Mouse (Mus musculus) frontal cortex, adult 2 months (tissue): ENCODE measurements at regions not wholly inside any gene's neighbourhood (a gene's known extent, or its start where the extent isn't known, plus 50 kb on each side); places are given as distances from the start of the nearest gene placed in this dataset.

Source experiments
- DNase-seq, 2 experiments: peaks; one replicate each; pipeline ENCODE4 v3.0.0; 2022; ENCODE audit warnings: low spot score in 1 of 2; ENCODE audit errors: extremely low spot score in 1 of 2

DNA sequence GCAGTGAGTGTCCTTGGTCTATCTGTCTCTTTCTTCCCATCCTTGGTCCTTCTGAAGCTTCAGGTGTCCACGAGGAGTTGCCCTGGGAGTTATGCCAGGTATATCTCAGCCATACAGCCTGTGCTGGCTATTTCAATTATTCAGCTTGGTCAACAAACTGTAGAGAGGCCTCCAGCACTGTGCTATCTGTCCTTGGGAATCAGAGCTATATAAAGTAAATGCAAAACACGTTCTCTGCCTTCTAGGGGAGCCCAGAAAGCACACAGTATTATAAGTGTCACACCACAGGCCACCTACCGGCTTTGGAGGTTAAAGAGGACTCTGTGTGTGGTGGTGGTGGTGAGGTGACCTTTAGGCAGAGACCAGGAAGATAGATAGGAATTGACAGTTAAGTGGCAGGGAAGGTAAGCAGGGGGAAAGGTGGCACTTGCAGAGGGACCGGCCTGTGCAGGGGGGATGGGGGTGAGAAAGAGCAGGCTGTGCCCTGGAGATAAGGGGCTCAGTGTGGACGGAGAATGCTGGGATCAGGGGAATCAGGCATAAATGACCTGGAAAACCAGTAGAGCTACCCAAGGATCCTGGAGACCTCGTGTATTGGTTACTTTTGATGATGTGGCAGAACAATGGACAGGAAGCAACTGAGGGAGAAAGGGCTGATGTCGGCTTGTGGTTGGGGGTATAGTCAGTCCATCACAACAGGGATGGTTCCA lies 425.9 kb downstream of the Fut8 start:
- DNase-seq = no peak

DNA sequence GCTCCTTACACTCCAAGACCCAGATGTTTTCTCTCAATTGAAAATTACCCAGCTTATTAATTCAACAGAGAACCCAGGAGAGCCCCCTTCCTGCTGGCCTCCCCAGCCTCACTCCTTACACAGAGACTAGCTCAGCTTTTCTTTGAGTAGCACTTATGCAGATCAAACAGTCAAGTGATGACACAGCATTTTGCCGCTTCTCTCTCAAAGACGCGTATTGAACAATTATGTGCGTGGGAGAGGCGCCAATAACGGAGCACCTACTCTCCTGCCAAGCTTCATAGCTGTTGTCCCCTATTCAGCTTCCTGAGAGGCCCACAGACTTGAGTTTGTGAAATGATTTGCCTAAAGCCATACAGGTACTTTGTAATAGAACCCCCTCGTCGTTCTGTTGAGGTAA lies 428.5 kb downstream of the Fut8 start:
- DNase-seq = peak in 1 of 2 experiments; percentile 42

DNA sequence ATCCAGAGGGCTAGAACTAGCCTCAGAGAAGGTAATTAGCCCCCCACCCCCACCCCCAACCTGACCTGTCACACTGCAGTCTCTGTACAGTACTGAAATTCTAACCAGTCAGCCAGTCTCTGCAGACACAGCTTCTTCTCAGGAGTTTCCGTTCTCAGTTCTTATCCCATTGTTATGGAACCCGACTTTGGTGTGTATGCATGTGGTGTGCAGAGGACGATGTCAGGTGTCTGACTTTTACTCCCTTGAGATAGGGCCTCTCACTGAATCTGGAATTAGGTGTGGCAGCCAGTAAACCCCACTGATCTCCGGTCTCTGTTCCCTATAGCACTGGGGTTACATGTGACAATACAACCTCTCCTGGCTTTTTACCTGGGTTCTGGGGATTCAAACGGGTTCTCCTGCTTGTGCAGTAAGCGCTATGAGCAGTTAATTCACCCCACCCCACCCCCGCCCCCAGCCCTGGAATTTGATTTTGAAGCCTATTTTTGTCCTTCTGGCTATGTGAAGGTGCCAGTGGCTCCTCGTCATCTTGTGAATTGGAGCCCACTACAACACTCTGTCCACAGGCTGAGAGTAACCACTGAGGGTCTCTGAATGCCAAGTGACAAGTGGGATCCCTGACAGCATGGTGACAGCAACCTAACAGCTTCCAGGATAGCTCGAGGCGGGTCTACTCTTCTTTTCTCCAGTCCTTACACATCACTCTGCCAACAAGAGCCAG lies 429.4 kb downstream of the Fut8 start:
- no peak for DNase-seq

DNA sequence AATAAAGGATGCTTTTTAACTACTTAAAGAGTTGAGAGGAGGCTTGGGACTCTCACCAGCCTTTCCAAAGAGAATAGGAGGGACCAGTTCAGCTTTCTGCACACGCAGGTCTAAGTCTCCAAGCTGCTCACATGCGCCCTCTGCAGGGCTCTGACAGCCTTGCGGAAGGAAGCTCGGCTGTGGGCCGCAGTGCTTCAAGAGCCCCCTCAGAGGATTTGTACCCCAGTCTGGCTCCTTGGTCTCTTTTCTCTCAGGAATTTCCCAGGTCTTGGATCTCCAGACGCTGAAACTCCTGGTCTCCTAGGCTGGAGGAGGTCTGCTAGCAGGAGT lies 429.9 kb downstream of the Fut8 start:
- DNase-seq = peak in 1 of 2 experiments; percentile 82

DNA sequence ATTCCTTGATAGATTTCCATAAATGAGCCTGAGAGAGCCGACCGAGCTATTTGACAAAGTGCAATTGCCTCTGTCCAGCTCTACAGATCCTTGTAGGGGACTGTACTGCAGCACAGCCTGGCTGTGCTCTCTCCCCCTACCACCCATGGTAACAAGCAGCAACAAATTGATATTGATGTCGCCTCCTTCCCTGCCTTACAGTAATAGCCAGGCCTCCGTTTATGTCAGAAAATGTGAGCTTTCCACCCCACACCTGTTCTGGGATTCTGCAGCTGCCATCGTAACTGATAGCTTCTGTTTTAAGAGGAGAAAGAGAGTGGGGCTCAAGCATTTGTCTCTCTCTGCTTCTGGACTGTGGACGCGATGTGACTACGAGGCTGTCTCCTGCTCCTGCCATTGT lies 432.6 kb downstream of the Fut8 start:
- no peak for DNase-seq

DNA sequence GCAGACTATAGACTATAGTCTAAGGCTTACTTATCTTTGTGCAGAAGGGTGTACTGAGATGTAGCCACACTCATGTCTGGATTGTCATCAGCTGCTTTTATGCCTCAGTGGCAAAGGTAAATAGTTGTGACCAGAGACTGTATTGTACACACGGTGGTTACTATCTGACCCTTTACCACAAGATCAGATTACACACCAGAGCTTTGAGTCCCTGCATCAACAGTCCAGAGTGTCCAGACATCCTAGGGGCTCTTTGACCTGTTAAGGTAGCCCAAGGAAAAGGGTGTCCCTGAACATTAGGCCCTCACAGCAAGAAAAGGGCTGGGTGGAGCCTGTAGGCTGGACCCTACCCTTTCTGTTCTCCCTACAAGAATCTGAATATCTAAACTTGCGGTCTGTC lies 436.4 kb downstream of the Fut8 start:
- no peak for DNase-seq

DNA sequence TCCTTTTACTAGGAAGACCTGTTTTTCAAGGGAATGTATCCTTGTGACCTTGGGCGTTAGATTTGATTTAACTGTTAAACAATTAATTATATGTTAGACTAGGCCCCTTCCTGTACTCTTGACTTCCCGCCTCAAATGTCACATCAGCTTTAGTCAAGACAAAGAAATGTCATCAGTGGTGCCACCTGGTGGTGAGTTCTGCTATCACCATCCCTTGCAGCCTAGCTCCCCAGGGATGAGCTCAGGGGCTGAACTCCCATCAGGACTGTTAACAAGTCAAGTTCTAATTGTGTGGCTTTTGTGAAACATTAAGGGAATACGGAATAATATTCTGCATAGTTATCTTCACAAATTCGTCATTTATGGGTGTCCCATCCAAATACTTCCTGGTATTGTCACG lies 436.8 kb downstream of the Fut8 start:
- DNase-seq = peak in 1 of 2 experiments; percentile 57

DNA sequence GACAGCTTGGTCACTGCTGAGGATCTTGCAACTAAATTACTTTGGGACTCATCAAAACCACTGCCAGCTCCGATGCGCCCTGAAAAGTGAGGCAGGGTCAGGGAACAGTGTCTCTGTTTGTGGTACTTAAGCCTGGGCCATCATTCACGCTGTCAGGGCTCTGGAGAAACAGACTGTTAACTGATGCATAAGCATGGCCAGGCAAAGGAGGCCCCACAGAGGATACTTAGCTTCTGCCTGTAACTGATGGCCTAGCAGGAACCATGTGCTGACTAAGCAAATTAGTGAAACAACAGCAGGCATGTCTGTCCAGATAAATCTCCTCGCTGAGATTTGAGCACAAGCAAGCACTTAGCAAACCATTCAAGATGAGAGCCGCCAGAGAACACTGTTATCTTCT lies 440.1 kb downstream of the Fut8 start:
- no peak for DNase-seq

DNA sequence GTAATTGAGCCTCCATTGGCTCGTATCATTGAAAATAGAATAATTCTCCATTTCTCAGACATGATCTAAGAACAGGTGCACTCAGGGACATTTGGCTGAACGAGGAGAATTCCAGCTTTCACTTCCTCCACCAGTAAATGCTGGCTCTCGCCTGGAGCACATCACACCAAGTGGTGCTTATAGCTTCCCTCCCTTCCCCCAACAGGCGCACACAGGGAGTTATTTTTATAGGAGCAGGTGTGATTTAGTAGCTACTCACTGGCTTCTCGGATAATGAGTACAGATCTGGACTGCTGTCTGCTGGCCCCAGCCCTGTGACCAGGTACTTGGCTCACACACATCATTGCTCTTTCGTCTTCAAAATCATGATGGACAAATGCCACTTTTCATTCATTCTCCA lies 456.2 kb downstream of the Fut8 start:
- DNase-seq = no peak

DNA sequence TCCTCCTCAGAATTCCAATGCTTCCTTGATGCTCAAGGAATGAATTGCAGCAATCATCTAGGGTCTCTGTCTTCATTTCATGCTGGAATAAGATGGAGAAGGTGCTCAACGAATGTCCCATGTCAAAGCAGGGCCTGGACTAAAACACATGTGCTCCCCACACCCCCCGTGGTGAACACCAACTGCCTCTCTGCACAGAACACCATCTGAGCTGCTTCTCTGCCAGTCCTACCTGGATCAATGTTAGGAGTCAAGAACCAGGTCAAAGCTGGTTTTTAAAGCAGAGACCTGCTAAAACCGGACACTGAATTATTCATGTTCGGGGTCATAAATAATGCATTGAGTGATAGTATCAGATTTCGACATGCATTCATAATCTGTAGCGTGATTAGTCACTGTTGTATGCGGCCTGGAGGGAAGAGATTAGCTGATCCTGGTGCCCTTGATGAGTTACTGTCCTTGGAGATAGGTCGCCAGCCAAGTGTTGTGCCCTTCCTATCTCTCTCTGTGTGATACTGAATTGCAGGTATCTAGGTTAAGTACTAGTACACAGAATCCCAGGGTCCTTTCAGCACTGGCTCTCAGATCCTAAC lies 458.2 kb downstream of the Fut8 start:
- DNase-seq = no peak

DNA sequence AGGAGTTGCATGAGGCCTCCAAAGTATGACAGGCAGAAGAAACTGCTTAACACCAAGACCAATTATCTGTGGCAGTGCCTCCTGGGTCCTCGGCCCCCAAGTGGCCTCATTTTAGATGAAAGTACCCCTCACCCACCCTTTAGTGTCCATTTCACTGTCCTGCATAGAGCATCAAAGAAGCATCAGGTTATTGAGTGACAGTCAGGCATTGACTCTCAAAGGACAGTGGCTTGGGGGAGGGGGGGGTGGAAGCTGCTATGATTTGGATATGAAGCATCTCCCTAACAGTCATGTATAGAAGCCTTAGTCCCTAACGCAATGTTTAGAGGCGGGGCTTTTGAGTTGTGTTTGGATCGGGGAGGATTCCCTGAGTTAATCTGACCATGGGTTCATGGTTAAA lies 458.7 kb downstream of the Fut8 start:
- no peak for DNase-seq

DNA sequence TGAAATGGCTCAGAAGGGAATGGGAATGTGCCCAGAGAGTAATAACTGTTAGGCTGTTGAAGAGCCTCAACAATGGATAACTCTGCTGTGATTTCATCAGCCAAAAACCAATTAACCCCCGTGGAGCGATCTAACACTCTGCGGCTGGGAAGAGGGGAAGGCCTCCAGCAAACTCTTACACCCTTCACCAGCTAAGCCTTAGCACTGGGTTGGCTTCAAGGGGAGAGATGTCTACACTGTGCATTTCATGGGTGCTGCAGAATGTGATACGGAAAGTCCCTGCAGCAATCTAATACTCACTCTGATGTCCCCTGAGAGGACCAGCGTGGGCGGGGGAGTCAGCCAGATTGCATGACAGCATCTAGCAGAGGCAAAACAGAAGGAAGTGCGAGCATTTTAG lies 460.2 kb downstream of the Fut8 start:
- no peak for DNase-seq

DNA sequence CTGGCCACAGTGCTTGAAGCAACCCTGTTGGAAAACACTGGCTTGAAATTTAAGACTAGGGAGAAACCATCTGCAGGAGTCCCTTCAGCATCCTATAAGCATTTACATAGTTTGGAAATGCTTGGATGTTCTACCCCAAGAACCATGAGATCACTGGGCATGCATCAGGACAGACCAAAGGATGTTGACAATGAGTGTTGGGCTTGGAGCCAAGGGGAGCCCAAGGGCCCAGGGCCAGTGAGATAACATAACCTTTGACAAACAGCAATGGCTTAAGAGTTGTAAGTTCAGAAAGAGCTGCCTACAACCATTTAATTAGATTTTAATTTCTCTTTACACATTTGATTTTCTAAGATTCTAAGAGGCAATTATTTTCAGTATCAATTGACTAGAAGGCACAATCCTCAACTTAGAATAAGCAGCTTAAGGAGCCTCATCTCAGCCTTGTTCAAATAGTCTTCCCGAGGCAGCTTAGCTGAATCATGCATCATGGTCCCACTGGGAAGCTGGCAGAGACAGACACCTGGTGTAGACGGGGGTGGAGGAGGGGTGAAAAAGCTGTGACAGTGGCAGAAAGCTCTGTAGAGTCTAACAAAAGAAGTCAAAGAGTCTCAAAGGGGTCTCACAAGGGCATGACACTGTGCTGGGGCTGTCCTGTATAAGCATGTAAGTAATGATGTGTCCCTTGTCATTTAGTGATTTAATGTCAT lies 462.1 kb downstream of the Fut8 start:
- peak in 1 of 2 experiments; percentile 30 for DNase-seq

DNA sequence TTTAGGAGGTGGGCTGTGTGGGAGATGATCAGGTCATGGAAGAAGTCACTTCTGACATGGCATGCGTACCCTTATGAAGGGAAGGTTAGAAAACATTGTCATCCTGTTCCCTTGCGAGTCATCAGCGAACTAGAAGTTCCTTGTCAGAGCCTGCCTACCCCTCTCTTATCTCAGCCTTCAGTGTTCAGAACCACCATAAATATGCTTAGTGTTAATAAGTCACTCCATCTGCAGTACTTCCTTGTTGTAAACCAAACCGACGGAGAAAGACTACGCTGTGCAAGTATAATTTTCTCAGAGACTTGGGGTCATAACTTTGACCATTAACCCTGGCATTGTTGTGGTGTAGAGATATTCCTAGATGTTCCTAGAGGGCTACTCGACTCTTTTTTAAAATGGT lies 477.6 kb downstream of the Fut8 start:
- no peak for DNase-seq

DNA sequence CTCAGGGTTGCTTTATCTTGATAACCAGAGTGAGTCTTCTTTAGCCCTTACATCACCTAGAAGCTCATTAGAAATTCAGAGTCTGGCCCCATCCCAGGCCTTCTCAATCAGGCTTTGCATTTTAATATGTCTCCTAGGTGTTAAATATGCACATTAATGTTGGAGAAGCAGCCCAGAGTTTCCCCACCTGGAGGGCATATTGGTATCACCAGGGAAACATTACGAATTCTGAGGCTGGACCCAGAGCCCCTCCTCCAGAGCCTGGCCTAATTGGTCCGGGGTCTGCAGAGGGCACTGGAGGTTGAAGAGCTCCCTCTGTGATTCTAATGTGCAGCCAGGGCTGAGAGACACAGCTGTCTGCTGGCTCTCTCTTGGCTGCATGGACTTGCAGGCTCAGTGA lies 478.1 kb downstream of the Fut8 start:
- DNase-seq = no peak

DNA sequence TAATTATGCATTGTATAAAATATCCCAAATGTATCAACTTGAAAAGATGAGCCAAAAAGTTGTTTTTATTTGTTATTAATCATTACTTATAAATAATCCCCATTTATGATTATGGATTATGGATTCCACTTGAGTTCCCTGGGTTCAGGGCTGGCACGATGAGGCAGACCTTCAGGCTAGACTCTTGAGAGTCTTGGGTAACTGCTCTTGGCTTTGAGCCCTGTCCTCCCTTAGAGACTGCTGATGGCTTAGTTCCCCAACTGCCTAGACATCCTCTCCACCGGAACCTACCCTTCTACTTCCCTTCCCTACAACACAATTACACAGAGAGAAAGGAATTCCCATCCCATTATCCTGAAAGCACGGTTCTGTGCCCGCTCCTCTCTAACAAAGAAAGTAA lies 466.3 kb upstream of the Gm6657 start:
- DNase-seq = no peak

DNA sequence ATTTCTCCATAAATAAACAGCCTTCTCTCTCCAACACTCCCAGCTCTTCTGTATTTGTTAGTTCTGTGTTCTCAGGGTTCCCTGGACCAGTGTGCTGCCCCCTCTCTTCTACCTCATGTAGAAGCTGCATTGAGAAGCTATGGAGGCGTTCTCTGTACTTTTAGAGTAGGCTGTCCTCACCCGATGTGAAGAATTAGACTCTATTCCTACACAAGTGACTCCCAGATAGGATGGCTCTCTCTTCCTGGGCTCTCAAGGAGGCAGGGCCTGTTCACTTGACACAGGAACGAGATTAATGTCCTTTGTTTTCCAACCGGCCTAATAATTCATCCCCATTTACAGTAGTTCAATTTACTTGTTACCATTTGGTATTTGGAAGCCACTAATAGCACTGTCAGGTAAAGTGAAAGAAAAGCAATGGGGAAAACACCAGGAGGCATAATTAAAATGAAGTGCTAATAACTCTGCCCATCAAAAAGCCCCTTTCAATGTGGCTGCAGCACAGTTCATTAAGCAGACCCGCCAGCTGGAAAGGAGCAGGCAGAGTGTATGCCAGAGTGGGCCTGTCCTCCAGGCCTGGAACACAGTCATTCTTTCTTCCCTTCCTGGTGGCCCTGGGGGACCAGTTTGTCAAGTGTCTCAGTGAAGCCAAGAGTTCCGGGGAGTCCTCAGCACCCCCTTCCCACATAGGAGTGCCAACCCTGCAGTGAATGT lies 454.8 kb upstream of the Gm6657 start:
- peak in 1 of 2 experiments; percentile 30 for DNase-seq

DNA sequence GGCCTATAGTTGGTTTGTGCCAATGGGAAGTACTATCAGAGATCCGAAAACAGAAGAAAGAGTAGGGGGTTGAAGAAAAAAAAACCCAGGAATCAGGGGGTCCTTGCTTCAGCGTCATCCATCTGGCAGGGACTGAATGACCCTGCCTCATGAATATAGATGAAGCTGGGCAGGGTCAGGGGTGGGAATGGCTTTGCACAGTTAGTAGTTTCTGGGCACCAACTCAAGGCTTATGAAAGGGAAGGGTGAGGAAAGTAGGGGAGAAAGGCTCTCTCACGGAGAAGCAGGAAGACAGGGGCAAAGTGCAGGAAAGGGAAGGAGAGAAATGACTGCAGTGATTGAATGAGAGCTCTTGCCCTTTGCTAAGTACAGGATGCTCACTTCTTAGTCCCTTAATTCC lies 451.3 kb upstream of the Gm6657 start:
- DNase-seq = peak in 1 of 2 experiments; percentile 30

DNA sequence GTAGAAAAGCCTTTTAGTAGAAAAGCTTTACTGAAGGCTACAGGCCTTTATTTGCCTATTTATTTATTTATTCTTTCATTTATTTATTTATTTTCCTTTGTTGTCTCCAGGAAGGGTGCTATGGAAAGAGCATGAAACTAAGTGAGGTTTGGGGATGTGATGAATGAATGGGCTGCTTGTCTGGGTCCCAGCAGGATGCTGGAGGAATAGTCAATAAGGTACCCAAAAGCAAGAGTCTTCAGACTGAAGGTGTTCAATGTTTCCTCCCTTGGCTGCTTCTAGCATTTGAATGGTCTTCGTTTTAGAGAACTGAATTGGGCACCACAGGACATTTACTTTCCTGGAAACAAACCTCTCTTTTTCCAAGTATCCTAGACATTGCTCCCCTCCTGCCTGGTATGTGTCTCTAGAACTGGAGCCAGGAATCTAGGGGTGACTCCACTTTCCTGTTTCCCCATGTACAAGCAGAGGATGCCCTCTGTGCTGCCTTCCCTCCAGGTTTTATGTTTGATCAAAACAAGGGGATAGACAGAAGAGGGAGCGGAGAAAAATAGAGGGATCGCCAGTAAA lies 444.5 kb upstream of the Gm6657 start:
- no peak for DNase-seq

DNA sequence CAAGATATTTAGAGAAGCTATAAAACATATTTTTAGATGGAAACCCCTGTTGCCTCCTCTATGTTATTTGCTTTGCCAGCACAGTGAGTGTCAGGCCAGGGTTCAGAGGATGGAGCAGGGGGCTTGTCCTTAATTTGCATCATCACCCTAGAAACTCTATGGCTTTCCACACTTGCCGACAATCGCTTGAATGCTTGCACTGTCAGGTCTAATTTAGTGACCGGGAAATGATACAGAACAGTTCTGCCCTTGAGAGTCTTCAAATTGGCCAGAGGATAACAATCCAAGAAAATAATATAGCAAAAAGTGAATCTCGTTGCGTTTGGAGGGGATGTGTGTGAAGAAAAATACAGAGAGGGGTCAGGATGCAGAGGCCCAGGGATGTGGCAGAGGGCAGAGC lies 441.9 kb upstream of the Gm6657 start:
- DNase-seq = no peak

DNA sequence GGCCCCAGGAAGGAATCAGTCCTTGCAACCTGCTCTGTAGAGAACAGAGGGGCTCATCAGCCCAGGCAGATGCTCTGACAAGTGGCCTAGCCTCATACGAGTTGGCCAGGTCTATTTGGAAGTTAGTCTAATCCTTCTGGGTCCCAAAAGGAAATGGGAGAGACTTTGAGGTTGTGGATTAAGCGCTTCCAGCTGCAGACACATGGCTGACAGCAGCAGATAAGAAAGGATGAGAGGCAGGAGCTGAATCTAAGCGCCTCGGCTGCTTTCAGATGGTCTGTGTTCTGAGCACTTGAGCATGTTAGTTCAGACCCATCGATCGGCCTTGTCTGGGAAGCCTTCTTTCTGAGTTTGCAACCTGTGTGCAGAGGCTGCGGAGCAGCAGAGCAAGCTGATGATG lies 438.0 kb upstream of the Gm6657 start:
- no peak for DNase-seq
